Mouse (Mus musculus) neural tube, embryonic 11.5 days (tissue): ENCODE measurements at regions not wholly inside any gene's neighbourhood (a gene's known extent, or its start where the extent isn't known, plus 50 kb on each side); places are given as distances from the start of the nearest gene placed in this dataset.

Experiments used
- ATAC-seq: fragments of 200-750 bp; cut with Nextera tagmentation; 2 replicates; pipeline ENCODE4 v1.8.0; 2017; ENCODE audit warnings: moderate number of reproducible peaks, mild to moderate bottlenecking, moderate TSS enrichment, moderate library complexity; ENCODE audit not compliant: insufficient read depth, low FRiP score, low TSS enrichment
- DNase-seq: peaks from one replicate; pipeline ENCODE4 v3.0.0-alpha.2; 2015; ENCODE audit warnings: low spot score
- H3K27ac ChIP-seq: fragments of 300-500 bp; sonication (generic); 2 replicates; pipeline ENCODE4 v1.5.1; 2014; ENCODE audit warnings: low read depth, mild to moderate bottlenecking, low read length
- H3K27me3 ChIP-seq: fragments of 300-500 bp; sonication (generic); 2 replicates; pipeline ENCODE4 v1.6.1; 2014; ENCODE audit warnings: mild to moderate bottlenecking, low read length, mixed read lengths; ENCODE audit not compliant: control insufficient read depth, insufficient read depth
- H3K36me3 ChIP-seq: fragments of 300-500 bp; sonication (generic); 2 replicates; pipeline ENCODE4 v1.6.1; 2014; ENCODE audit warnings: mild to moderate bottlenecking, low read length, moderate library complexity, mixed read lengths; ENCODE audit not compliant: control insufficient read depth, insufficient read depth
- H3K4me1 ChIP-seq: fragments of 300-500 bp; sonication (generic); 2 replicates; pipeline ENCODE4 v1.6.1; 2014; ENCODE audit warnings: low read length, mixed read lengths; ENCODE audit not compliant: control insufficient read depth, insufficient read depth
- H3K4me2 ChIP-seq: fragments of 300-500 bp; sonication (generic); 2 replicates; pipeline ENCODE4 v1.6.1; 2014; ENCODE audit warnings: low read depth, mild to moderate bottlenecking, moderate library complexity
- H3K4me3 ChIP-seq: fragments of 300-500 bp; sonication (generic); 2 replicates; pipeline ENCODE4 v1.5.1; 2014; ENCODE audit warnings: low read depth, low read length
- H3K9ac ChIP-seq: fragments of 300-500 bp; sonication (generic); 2 replicates; pipeline ENCODE4 v1.6.1; 2014; ENCODE audit warnings: mild to moderate bottlenecking, low read length
- H3K9me3 ChIP-seq: fragments of 300-500 bp; sonication (generic); 2 replicates; pipeline ENCODE4 v1.6.1; 2016; ENCODE audit warnings: low read length; ENCODE audit not compliant: control insufficient read depth
- WGBS: fragments of 180-500 bp; shearing (Covaris S2); extraction: QIAGEN DNeasy Blood & Tissue Kit; methylation state at CpG from one replicate; pipeline ENCODE4 v1.1.7; 2014; 5-methylcytosine and 5-hydroxymethylcytosine counted together

DNA sequence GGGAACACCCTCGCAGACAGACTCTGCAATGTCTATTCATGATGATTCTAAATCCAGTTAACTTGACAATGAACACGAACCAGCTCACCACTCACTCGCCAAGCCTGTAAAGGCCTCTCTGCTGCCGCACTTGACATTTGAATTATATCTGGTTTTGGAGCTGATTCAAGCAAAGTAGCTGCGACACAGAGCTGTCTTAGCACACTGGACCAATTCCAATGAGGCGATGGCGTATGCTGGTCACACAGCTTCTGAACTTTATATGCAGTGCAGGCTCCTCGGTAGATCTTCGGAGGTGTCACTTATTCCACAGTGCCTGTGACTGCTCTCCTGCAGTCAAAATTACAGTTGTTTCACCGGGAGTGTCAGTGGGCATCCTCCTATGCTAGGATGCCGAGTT is 115.4 kb downstream of the Hhipl2 start:
- Histone ChIP-seq H3K27ac (no peak overlapping the region), H3K9me3 (no peaks in the 10 kb centered on the region), H3K27me3 (no peaks in the 10 kb centered on the region), H3K4me1 (no peaks in the 10 kb centered on the region), H3K9ac (no peak overlapping the region), H3K4me3 (no peak overlapping the region), H3K36me3 (no peaks in the 10 kb centered on the region), H3K4me2 (no peak overlapping the region)
- no peak for DNase-seq
- no peak for ATAC-seq
- WGBS = 92% methylated on average over 11 of the region's 11 CpGs

- 66% methylated on average over 7 of the region's 7 CpGs for WGBS
- Histone ChIP-seq H3K27ac (no peak overlapping the region), H3K4me3 (no peak overlapping the region), H3K27me3 (no peaks in the 10 kb centered on the region), H3K9ac (no peak overlapping the region), H3K9me3 (no peaks in the 10 kb centered on the region), H3K4me2 (no peak overlapping the region), H3K4me1 (no peaks in the 10 kb centered on the region), H3K36me3 (no peaks in the 10 kb centered on the region)
- no peak for DNase-seq
- no peak for ATAC-seq
These were observed 130.9 kb downstream of the Hhipl2 start for GRCm38 (mm10) chr1:183548752-183549387.

GRCm38 (mm10) chr1:183552617-183553016 is 134.6 kb downstream of the Hhipl2 start:
- Histone ChIP-seq H3K27me3 (no peaks in the 10 kb centered on the region), H3K36me3 (no peaks in the 10 kb centered on the region), H3K27ac (no peak overlapping the region), H3K4me3 (no peak overlapping the region), H3K4me1 (no peaks in the 10 kb centered on the region), H3K4me2 (no peak overlapping the region), H3K9me3 (no peaks in the 10 kb centered on the region), H3K9ac (no peak overlapping the region)
- DNase-seq (no peak), ATAC-seq (no peak)
- WGBS = 94% methylated on average over 4 of the region's 4 CpGs

DNA sequence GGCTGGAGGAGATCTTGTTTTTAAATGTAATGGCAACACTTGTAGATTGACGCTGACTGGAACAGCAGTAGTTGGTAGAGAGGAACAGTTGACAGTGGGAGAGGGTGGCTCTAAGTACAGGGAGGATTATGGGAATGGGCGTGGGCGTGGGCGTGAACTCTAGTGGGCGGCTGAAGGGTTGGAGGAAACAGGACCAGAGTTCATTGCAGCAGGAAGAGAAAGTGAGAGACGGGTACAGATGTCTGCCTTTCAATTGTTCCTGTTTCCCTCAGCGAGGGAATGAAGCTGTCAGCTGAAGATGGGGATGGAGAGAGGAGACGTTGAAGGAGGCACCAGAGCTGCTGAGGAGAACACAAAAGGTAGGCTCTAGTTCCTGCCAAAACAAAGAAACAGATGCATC is 135.2 kb downstream of the Hhipl2 start:
- WGBS = 90% methylated on average over 8 of the region's 8 CpGs
- Histone ChIP-seq H3K9me3 (no peaks in the 10 kb centered on the region), H3K27ac (no peak overlapping the region), H3K4me3 (no peak overlapping the region), H3K4me2 (no peak overlapping the region), H3K36me3 (no peaks in the 10 kb centered on the region), H3K27me3 (no peaks in the 10 kb centered on the region), H3K4me1 (no peaks in the 10 kb centered on the region), H3K9ac (no peak overlapping the region)
- no peak for ATAC-seq
- DNase-seq = no peak

DNA sequence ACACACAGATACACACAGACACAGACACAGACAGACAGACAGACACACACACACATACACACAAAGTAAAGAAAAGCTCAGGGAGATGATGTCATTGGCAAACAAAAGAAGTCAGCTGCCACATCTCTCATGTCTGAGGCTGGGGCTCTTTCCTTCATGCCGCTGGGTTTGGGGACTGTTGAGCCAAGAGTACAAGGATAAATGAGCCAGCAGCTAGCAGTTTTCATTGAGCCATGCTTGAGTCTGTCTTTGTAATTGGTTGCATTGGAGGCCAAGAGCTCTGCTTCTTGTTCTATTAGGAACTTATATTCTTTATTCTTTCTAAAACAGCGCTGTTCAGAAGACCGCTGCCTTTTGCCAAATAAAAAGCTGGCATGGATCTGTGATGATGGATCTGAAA is 144.8 kb downstream of the Hhipl2 start:
- no peaks in the 10 kb centered on the region for H3K4me1 ChIP-seq
- H3K9ac ChIP-seq = no peak overlapping the region
- ATAC-seq (no peak), DNase-seq (no peak)
- H3K27me3 ChIP-seq = no peaks in the 10 kb centered on the region
- H3K9me3 ChIP-seq = no peaks in the 10 kb centered on the region
- H3K27ac ChIP-seq = no peak overlapping the region
- 87% methylated on average over 3 of the region's 3 CpGs for WGBS
- no peak overlapping the region for H3K4me3 ChIP-seq
- no peak overlapping the region for H3K4me2 ChIP-seq
- H3K36me3 ChIP-seq = no peaks in the 10 kb centered on the region

- H3K36me3 ChIP-seq = no peaks in the 10 kb centered on the region
- H3K9me3 ChIP-seq = no peaks in the 10 kb centered on the region
- ATAC-seq (no peak), DNase-seq (no peak)
- no peaks in the 10 kb centered on the region for H3K4me1 ChIP-seq
- no peak overlapping the region for H3K4me2 ChIP-seq
- H3K9ac ChIP-seq = no peak overlapping the region
- H3K4me3 ChIP-seq = no peak overlapping the region
- no peak overlapping the region for H3K27ac ChIP-seq
- 65% methylated on average over 10 of the region's 10 CpGs for WGBS
- no peaks in the 10 kb centered on the region for H3K27me3 ChIP-seq
These were observed 155.9 kb downstream of the Hhipl2 start for GRCm38 (mm10) chr1:183573621-183574585.

- Histone ChIP-seq H3K36me3 (no peaks in the 10 kb centered on the region), H3K27ac (no peak overlapping the region), H3K9ac (no peak overlapping the region), H3K27me3 (no peaks in the 10 kb centered on the region), H3K9me3 (no peaks in the 10 kb centered on the region), H3K4me1 (no peaks in the 10 kb centered on the region), H3K4me2 (no peak overlapping the region), H3K4me3 (no peak overlapping the region)
- 79% methylated on average over 6 of the region's 6 CpGs for WGBS
- DNase-seq = no peak
- ATAC-seq = no peak
These were observed 166.8 kb downstream of the Hhipl2 start for GRCm38 (mm10) chr1:183584861-183585260.

DNA sequence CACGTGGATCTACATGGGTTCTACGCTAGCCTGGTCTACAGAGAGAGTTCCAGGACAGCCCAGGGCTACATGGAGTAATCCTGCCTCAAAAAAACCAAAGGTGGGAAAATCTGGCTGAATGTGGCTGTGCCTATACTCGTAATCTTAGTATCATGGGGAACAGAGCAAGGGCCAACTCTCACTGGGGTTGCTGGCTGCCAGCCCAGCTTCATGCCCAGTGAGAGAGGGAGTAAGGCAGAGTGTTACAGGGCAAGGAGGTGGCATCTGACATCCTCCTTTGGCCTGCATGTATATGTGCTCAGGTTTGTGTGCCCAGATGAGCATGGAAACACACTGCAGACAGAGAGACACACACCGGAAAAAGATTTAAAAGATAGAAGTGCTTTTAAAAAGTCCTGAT is 168.4 kb downstream of the Hhipl2 start:
- DNase-seq = no peak
- H3K27ac ChIP-seq = no peak overlapping the region
- H3K9ac ChIP-seq = no peak overlapping the region
- WGBS = 88% methylated on average over 4 of the region's 4 CpGs
- H3K4me3 ChIP-seq = no peak overlapping the region
- no peak overlapping the region for H3K4me2 ChIP-seq
- no peaks in the 10 kb centered on the region for H3K9me3 ChIP-seq
- no peaks in the 10 kb centered on the region for H3K27me3 ChIP-seq
- H3K4me1 ChIP-seq = no peaks in the 10 kb centered on the region
- no peaks in the 10 kb centered on the region for H3K36me3 ChIP-seq
- no peak for ATAC-seq

GRCm38 (mm10) chr1:183595306-183595705 is 177.3 kb downstream of the Hhipl2 start:
- ATAC-seq (no peak), DNase-seq (no peak)
- Histone ChIP-seq H3K4me1 (no peaks in the 10 kb centered on the region), H3K9ac (no peak overlapping the region), H3K27ac (no peak overlapping the region), H3K27me3 (no peaks in the 10 kb centered on the region), H3K36me3 (no peaks in the 10 kb centered on the region), H3K4me3 (no peak overlapping the region), H3K4me2 (no peak overlapping the region), H3K9me3 (no peaks in the 10 kb centered on the region)
- WGBS = 81% methylated on average over 5 of the region's 5 CpGs
